Mouse (Mus musculus): ENCODE measurements around the gene Macrod1.

DNA sequence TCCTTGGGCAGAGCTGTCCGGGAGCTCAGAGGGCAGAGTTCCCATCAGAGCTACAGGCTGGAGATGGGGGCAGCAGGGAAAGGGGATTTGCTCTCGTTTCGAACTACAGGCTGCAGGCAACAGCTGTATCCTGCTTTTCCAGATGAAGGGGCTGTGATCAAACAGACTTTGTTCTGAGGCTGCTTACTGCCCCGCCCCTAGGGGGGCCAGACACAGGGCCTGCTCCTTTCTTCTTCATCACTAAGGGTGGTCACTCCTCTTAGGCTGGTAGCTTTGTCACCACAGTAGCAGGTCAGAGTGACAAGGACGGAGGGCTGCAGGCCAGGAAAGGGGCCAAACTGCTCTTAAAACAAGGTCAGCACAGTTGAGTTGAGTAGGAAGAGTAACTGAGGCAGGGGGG is 53.5 kb downstream of the Macrod1 start:
- TF ChIP-seq GATA1 (IDR thresholded peaks at IDR 0.05; ENCODE audit: borderline replicate concordance, low read length) (no peak), TAL1 (conservative IDR thresholded peaks at IDR 0.05; ENCODE audit: low read depth, low read length) (no peak), CTCF (IDR thresholded peaks at IDR 0.05; ENCODE audit: low read depth, low read length) (no peak)
